In genomic region chr17:35822964-35823937, GRCm38 (mm10) we compare ENCODE assay signal across 8 mouse cellular contexts. TPM values are rescaled to one million over a fixed set of nuclear protein-coding genes. Genes with fewer than 3 reads are reported as not detected.
A peak's percentile ranks its signal among the peaks of the same experiment; 100 is the strongest.
DNase-seq lines count a peak whose midpoint lies in the region; ATAC-seq and TF ChIP-seq lines count a peak whose summit lies in the region.

Gene Flot1, plus strand, starts transcription at chr17:35823230.

- TF ChIP-seq CTCF in spleen, adult 2 months (IDR thresholded peaks at IDR 0.05; ENCODE audit: extremely low read depth, insufficient read depth, insufficient read length, insufficient replicate concordance): no peak

- peak; percentile 84 for DNase-seq in layer of hippocampus, adult 11-12 months (ENCODE audit: low spot score)
- DNase-seq in layer of hippocampus, adult 9-10 months (ENCODE audit: low spot score): no peak
- DNase-seq in embryo, embryonic 9.5 days (ENCODE audit: extremely low spot score): peak; percentile 92
- DNase-seq in gastrocnemius, postnatal 4 days (ENCODE audit: low spot score in 2 of 2): peak; percentile 56 to 84
- peak; percentile 91 for DNase-seq in midbrain, embryonic 14.5 days
- peak; percentile 41 to 68 for DNase-seq in spleen, adult 2 months (ENCODE audit: low read depth in 1 of 2, low spot score in 2 of 2)

- H3K4me1 ChIP-seq in intestine, embryonic 16.5 days (ENCODE audit: control insufficient read depth, insufficient read depth, low read length): peaks cover 18% of the 10 kb centered on the region
- H3K4me1 ChIP-seq in limb, embryonic 12.5 days (replicated peaks): peaks cover 24% of the 10 kb centered on the region
- peaks cover 24% of the 10 kb centered on the region for H3K4me1 ChIP-seq in midbrain, embryonic 14.5 days (ENCODE audit: control insufficient read depth, insufficient read depth, low read length)
- H3K4me1 ChIP-seq in spleen, adult 2 months (ENCODE audit: control insufficient read depth, insufficient read depth, insufficient read length): peaks cover 14% of the 10 kb centered on the region; the same call in 1 of the 2 replicates

- peak within 1 kb of the TSS; percentile 77 for H3K4me3 ChIP-seq in intestine, embryonic 16.5 days (ENCODE audit: low read length)
- H3K4me3 ChIP-seq in limb, embryonic 12.5 days (replicated peaks): peak within 1 kb of the TSS; percentile 64
- H3K4me3 ChIP-seq in midbrain, embryonic 14.5 days (replicated peaks; ENCODE audit: low read depth, low read length): peak within 1 kb of the TSS; percentile 66
- H3K4me3 ChIP-seq in spleen, adult 2 months (ENCODE audit: extremely low read depth, insufficient read depth, insufficient read length): peak within 1 kb of the TSS; percentile 77

- H3K27me3 ChIP-seq in intestine, embryonic 16.5 days (replicated peaks; ENCODE audit: control insufficient read depth, insufficient read depth, low read length): no peaks in the 10 kb centered on the region
- H3K27me3 ChIP-seq in limb, embryonic 12.5 days: peaks cover 4% of the 10 kb centered on the region; the same call in 1 of the 2 replicates
- 0 out of 2 replicates have a peak, but pooled peaks cover 4% of the 10 kb centered on the region for H3K27me3 ChIP-seq in midbrain, embryonic 14.5 days (ENCODE audit: control insufficient read depth, insufficient read depth, low read length)
- H3K27me3 ChIP-seq in spleen, adult 2 months (ENCODE audit: control insufficient read depth, insufficient read depth, low read length): 0 out of 2 replicates have a peak, but pooled peaks cover 2% of the 10 kb centered on the region

- 1% methylated on average over 46 of the region's 47 CpGs for WGBS in intestine, embryonic 16.5 days
- under 1% methylated on average over 45 of the region's 47 CpGs for WGBS in limb, embryonic 12.5 days
- under 1% methylated on average over 46 of the region's 47 CpGs for WGBS in midbrain, embryonic 14.5 days
- WGBS in spleen, adult 2 months: 1% methylated on average over 46 of the region's 47 CpGs

- H3K9ac ChIP-seq in intestine, embryonic 16.5 days (ENCODE audit: low read depth, low read length): peak within 1 kb of the TSS; percentile 84
- peak within 1 kb of the TSS; percentile 74 for H3K9ac ChIP-seq in limb, embryonic 12.5 days (replicated peaks)
- H3K9ac ChIP-seq in midbrain, embryonic 14.5 days (replicated peaks; ENCODE audit: low read length): peak within 1 kb of the TSS; percentile 69

- ATAC-seq in intestine, embryonic 16.5 days: peak; percentile 85
- ATAC-seq in limb, embryonic 12.5 days (ENCODE audit: insufficient number of reproducible peaks, insufficient read depth, low FRiP score, low TSS enrichment, low read depth): peak; percentile 87
- peak; percentile 89 for ATAC-seq in midbrain, embryonic 14.5 days (ENCODE audit: low FRiP score, low TSS enrichment)

- no peaks in the 10 kb centered on the region for H3K9me3 ChIP-seq in intestine, embryonic 16.5 days (ENCODE audit: control insufficient read depth, low read length)
- H3K9me3 ChIP-seq in limb, embryonic 12.5 days: no peaks in the 10 kb centered on the region
- H3K9me3 ChIP-seq in midbrain, embryonic 14.5 days (ENCODE audit: control insufficient read depth, low read length): no peaks in the 10 kb centered on the region

- TF ChIP-seq POLR2A in spleen, adult 2 months (IDR thresholded peaks at IDR 0.05; ENCODE audit: low read depth, low read length): no peak

- peak within 1 kb of the TSS; percentile 87 for H3K27ac ChIP-seq in intestine, embryonic 16.5 days (ENCODE audit: low read length)
- peak within 1 kb of the TSS; percentile 89 for H3K27ac ChIP-seq in limb, embryonic 12.5 days
- H3K27ac ChIP-seq in midbrain, embryonic 14.5 days (replicated peaks; ENCODE audit: low read depth, low read length): peak within 1 kb of the TSS; percentile 83
- peak within 1 kb of the TSS; percentile 78 for H3K27ac ChIP-seq in spleen, adult 2 months (ENCODE audit: insufficient read depth, low read length)

- peak within 1 kb of the TSS; percentile 83 for H3K4me2 ChIP-seq in intestine, embryonic 16.5 days (ENCODE audit: low read depth, low read length)
- peak within 1 kb of the TSS; percentile 95 for H3K4me2 ChIP-seq in limb, embryonic 12.5 days
- H3K4me2 ChIP-seq in midbrain, embryonic 14.5 days (ENCODE audit: low read length): peak within 1 kb of the TSS; percentile 75

- H3K36me3 ChIP-seq in intestine, embryonic 16.5 days (ENCODE audit: control insufficient read depth, insufficient read depth, low read length): 0 out of 2 replicates have a peak, but pooled peaks cover 7% of the 10 kb centered on the region
- H3K36me3 ChIP-seq in limb, embryonic 12.5 days: peaks cover 35% of the 10 kb centered on the region
- H3K36me3 ChIP-seq in midbrain, embryonic 14.5 days (ENCODE audit: control insufficient read depth, insufficient read depth, low read length): peaks cover 29% of the 10 kb centered on the region
- H3K36me3 ChIP-seq in spleen, adult 2 months (ENCODE audit: control insufficient read depth, insufficient read depth, low read length): 0 out of 2 replicates have a peak, but pooled peaks cover 1% of the 10 kb centered on the region

RNA-seq across cellular contexts. Expression of gene Flot1, which starts in this region (rescaled TPM):
- 10 to 100 TPM; 52.6 to 56.9 TPM for total RNA-seq in gastrocnemius, postnatal 4 days (2021)
- polyA plus RNA-seq in intestine, embryonic 16.5 days (2015; fragmentation: Nextera tagmentation; extraction: Ambion mirVana): 56.9 and 58.5 TPM in 2 replicates
- 45.8 and 45.9 TPM in 2 replicates for polyA plus RNA-seq in limb, embryonic 12.5 days (2016; fragmentation: Nextera tagmentation; extraction: Ambion mirVana)
- polyA plus RNA-seq in midbrain, embryonic 14.5 days (2014; fragmentation: Nextera tagmentation; extraction: Ambion mirVana): 59.9 and 74.0 TPM in 2 replicates
- polyA plus RNA-seq in spleen, adult 2 months (2012; rRNA removed): 29.9 and 35.8 TPM in 2 replicates
